Mouse (Mus musculus): ENCODE measurements around the gene Gpx7. TPM values are rescaled to one million over a fixed set of nuclear protein-coding genes. Genes with fewer than 3 reads are reported as not detected.

Gene Gpx7
- polyA plus RNA-seq (2012; rRNA removed) = 16.1 and 25.5 TPM in 2 replicates

GRCm38 (mm10) chr4:108406861-108407401 lies at the start of gene Gpx7:
Gene Gpx7 (minus strand): TSS chr4:108406961.

GRCm38 (mm10) chr4:108383183-108383714 lies 23.5 kb downstream of the Gpx7 start, which contains the start of gene Shisal2a:
Gene Shisal2a (minus strand): TSS chr4:108383349.

Other genes starting within 250 kb of the Gpx7 start
- 39.1 and 39.8 TPM in 2 replicates for gene Echdc2, start 241.5 kb downstream of the Gpx7 start, polyA plus RNA-seq (2012; rRNA removed)
- gene Zyg11a, start 188.9 kb downstream of the Gpx7 start, polyA plus RNA-seq (2012; rRNA removed) = 0.04 and 0.12 TPM in 2 replicates
- 58.8 and 61.6 TPM in 2 replicates for gene Zyg11b, start 105.9 kb downstream of the Gpx7 start, polyA plus RNA-seq (2012; rRNA removed)
- gene Coa7, start 78.8 kb downstream of the Gpx7 start, polyA plus RNA-seq (2012; rRNA removed) = 19.0 and 19.8 TPM in 2 replicates
- gene Shisal2a, start 23.6 kb downstream of the Gpx7 start, polyA plus RNA-seq (2012; rRNA removed) = 1.5 and 2.5 TPM in 2 replicates
- gene Tut4, start 52.5 kb upstream of the Gpx7 start, polyA plus RNA-seq (2012; rRNA removed) = 127 and 129 TPM in 2 replicates
- 55.2 and 55.9 TPM in 2 replicates for gene Prpf38a, start 172.4 kb upstream of the Gpx7 start, polyA plus RNA-seq (2012; rRNA removed)
- gene Orc1, start 172.5 kb upstream of the Gpx7 start, polyA plus RNA-seq (2012; rRNA removed) = 0.74 and 1.0 TPM in 2 replicates
- 42.7 and 45.0 TPM in 2 replicates for gene Cc2d1b, start 213.0 kb upstream of the Gpx7 start, polyA plus RNA-seq (2012; rRNA removed)

All from central nervous system, embryonic 18 days (tissue).